Mouse (Mus musculus): ENCODE data around the gene Ube2e2. TPM values are rescaled to one million over a fixed set of nuclear protein-coding genes. Genes with fewer than 3 reads are reported as not detected.
"Not testable (repeated sequence)": the region's sequence is repeated elsewhere in the genome, so short reads cannot be mapped to it uniquely, and the experiment has no call there.

Gene Ube2e2
- total RNA-seq, 2 experiments from 2014 or later: 7.8 to 8.3 TPM

- DNase-seq (ENCODE audit: low spot score): no peak
Measured at GRCm38 (mm10) chr14:18637739-18638138, 256.3 kb downstream of the Ube2e2 start.

- no peak for DNase-seq (ENCODE audit: low spot score)
Measured at GRCm38 (mm10) chr14:18628170-18628569, 265.9 kb downstream of the Ube2e2 start.

- no peak for DNase-seq (ENCODE audit: low spot score)
Measured at GRCm38 (mm10) chr14:18618603-18619002, 275.5 kb downstream of the Ube2e2 start.

- no peak for DNase-seq (ENCODE audit: low spot score)
Measured at GRCm38 (mm10) chr14:18601927-18602326, 292.1 kb downstream of the Ube2e2 start.

- DNase-seq (ENCODE audit: low spot score): no peak
Measured at GRCm38 (mm10) chr14:18586239-18587034, 307.6 kb downstream of the Ube2e2 start.

- DNase-seq (ENCODE audit: low spot score): no peak
Measured at GRCm38 (mm10) chr14:18581735-18582134, 312.3 kb downstream of the Ube2e2 start.

GRCm38 (mm10) chr14:18574756-18575155 is 319.3 kb downstream of the Ube2e2 start:
- DNase-seq (ENCODE audit: low spot score): no peak

GRCm38 (mm10) chr14:18574130-18574721 is 319.8 kb downstream of the Ube2e2 start:
- no peak for DNase-seq (ENCODE audit: low spot score)

GRCm38 (mm10) chr14:18573286-18573956 is 320.6 kb downstream of the Ube2e2 start:
- DNase-seq (ENCODE audit: low spot score): no peak

- DNase-seq (ENCODE audit: low spot score): no peak
Measured at GRCm38 (mm10) chr14:18572852-18573251, 321.2 kb downstream of the Ube2e2 start.

GRCm38 (mm10) chr14:18569615-18570014 is 324.5 kb downstream of the Ube2e2 start:
- no peak for DNase-seq (ENCODE audit: low spot score)

- not testable (repeated sequence) for DNase-seq (ENCODE audit: low spot score)
Measured at GRCm38 (mm10) chr14:18564999-18565398, 329.1 kb downstream of the Ube2e2 start.

GRCm38 (mm10) chr14:18555287-18555686 is 338.8 kb downstream of the Ube2e2 start:
- DNase-seq (ENCODE audit: low spot score): no peak

GRCm38 (mm10) chr14:18554627-18554988 is 339.5 kb downstream of the Ube2e2 start:
- no peak for DNase-seq (ENCODE audit: low spot score)

- DNase-seq (ENCODE audit: low spot score): no peak
Measured at GRCm38 (mm10) chr14:18553987-18554626, 340.0 kb downstream of the Ube2e2 start.

GRCm38 (mm10) chr14:18547541-18547940 is 346.5 kb downstream of the Ube2e2 start:
- DNase-seq (ENCODE audit: low spot score): no peak

- DNase-seq (ENCODE audit: low spot score): not testable (repeated sequence)
Measured at GRCm38 (mm10) chr14:18539092-18539491, 355.0 kb downstream of the Ube2e2 start.

- DNase-seq (ENCODE audit: low spot score): no peak
Measured at GRCm38 (mm10) chr14:18530899-18531298, 363.2 kb downstream of the Ube2e2 start.

GRCm38 (mm10) chr14:18530496-18530895 is 363.6 kb downstream of the Ube2e2 start:
- DNase-seq (ENCODE audit: low spot score): no peak
